Mouse (Mus musculus): ENCODE measurements at regions not wholly inside any gene's neighbourhood (a gene's known extent, or its start where the extent isn't known, plus 50 kb on each side); places are given as distances from the start of the nearest gene placed in this dataset.

- TF ChIP-seq EP300 (IDR thresholded peaks at IDR 0.05; ENCODE audit: low read depth in 1 of 2, low read length in 2 of 2), result no peak
- TF ChIP-seq POLR2A (IDR thresholded peaks at IDR 0.05; ENCODE audit: control insufficient read depth in 1 of 2, insufficient read depth in 1 of 2, low read depth in 1 of 2, low read length in 2 of 2, poor library complexity in 1 of 2), result no peak
- TF ChIP-seq ZNF384 (IDR thresholded peaks at IDR 0.05; ENCODE audit: low read depth, low read length), result no peak
- no peak for TF ChIP-seq USF1 (IDR thresholded peaks at IDR 0.05; ENCODE audit: low read depth, low read length)
- no peak for TF ChIP-seq MAX (IDR thresholded peaks at IDR 0.05; ENCODE audit: low read length)
- TF ChIP-seq CTCF (IDR thresholded peaks at IDR 0.05 in 2 of 3, conservative IDR thresholded peaks at IDR 0.05 in 1 of 3; ENCODE audit: control insufficient read depth in 1 of 3, insufficient read depth in 1 of 3, low read depth in 2 of 3, low read length in 3 of 3, poor library complexity in 1 of 3, severe bottlenecking in 1 of 3), result no peak
- no peak for TF ChIP-seq SIN3A (IDR thresholded peaks at IDR 0.05; ENCODE audit: low read length)
Measured at GRCm38 (mm10) chr3:143575737-143576136, 629.3 kb downstream of the Lmo4 start.
